Mouse (Mus musculus): Measurements from ENCODE around the gene Enho. TPM values are rescaled to one million over a fixed set of nuclear protein-coding genes. Genes with fewer than 3 reads are reported as not detected.

The Enho gene
- total and polyA plus RNA-seq, 3 experiments: 8.1 to 22.3 (median 8.3) TPM

GRCm38 (mm10) chr4:41633001-41633400, 7.1 kb downstream of the Enho start:
- H3K79me2 ChIP-seq (replicated peaks; ENCODE audit: control insufficient read depth, insufficient read depth, low read length): no peaks in the 10 kb centered on the region
- no peak overlapping the region for H3K9ac ChIP-seq (ENCODE audit: low read depth, low read length)
- WGBS: 56% methylated on average over 9 of the region's 9 CpGs
- TF ChIP-seq EP300 (IDR thresholded peaks at IDR 0.05; ENCODE audit: insufficient read depth, low read depth, low read length): no peak
- no peak for TF ChIP-seq CTCF (IDR thresholded peaks at IDR 0.05)
- no peaks in the 10 kb centered on the region for H3K27me3 ChIP-seq (ENCODE audit: control insufficient read depth, insufficient read depth, low read length)
- no peak overlapping the region for H3K4me3 ChIP-seq
- peaks cover 10% of the 10 kb centered on the region for H3K4me1 ChIP-seq (ENCODE audit: control insufficient read depth, insufficient read depth, low read length)
- no peak overlapping the region for H3K27ac ChIP-seq
- intact Hi-C loops (cut with DNase I): no loop called here
- H3K36me3 ChIP-seq (ENCODE audit: control insufficient read depth, insufficient read depth, low read length): no peaks in the 10 kb centered on the region
- DNase-seq: no peak

GRCm38 (mm10) chr4:41631390-41631789, 8.7 kb downstream of the Enho start:
- Histone ChIP-seq H3K27ac (peak overlapping the region; percentile 59), H3K27me3 (ENCODE audit: control insufficient read depth, insufficient read depth, low read length) (no peaks in the 10 kb centered on the region), H3K79me2 (replicated peaks; ENCODE audit: control insufficient read depth, insufficient read depth, low read length) (no peaks in the 10 kb centered on the region), H3K36me3 (ENCODE audit: control insufficient read depth, insufficient read depth, low read length) (no peaks in the 10 kb centered on the region), H3K4me1 (ENCODE audit: control insufficient read depth, insufficient read depth, low read length) (peaks cover 10% of the 10 kb centered on the region), H3K4me3 (no peak overlapping the region), H3K9ac (ENCODE audit: low read depth, low read length) (peak overlapping the region; percentile 35)
- DNase-seq: peak; percentile 43 to 58
- TF ChIP-seq EP300 (IDR thresholded peaks at IDR 0.05; ENCODE audit: insufficient read depth, low read depth, low read length) (no peak), CTCF (IDR thresholded peaks at IDR 0.05) (no peak), POLR2A (IDR thresholded peaks at IDR 0.05; ENCODE audit: insufficient read depth, low read depth, low read length) (peak; percentile 45; the same call in 1 of the 2 replicates)
- intact Hi-C loops (cut with DNase I): no loop called here
- WGBS: 4% methylated on average over 11 of the region's 11 CpGs

- H3K27ac ChIP-seq: no peak overlapping the region
- H3K4me1 ChIP-seq (ENCODE audit: control insufficient read depth, insufficient read depth, low read length): peaks cover 8% of the 10 kb centered on the region
- no peaks in the 10 kb centered on the region for H3K79me2 ChIP-seq (replicated peaks; ENCODE audit: control insufficient read depth, insufficient read depth, low read length)
- H3K4me3 ChIP-seq: no peak overlapping the region
- DNase-seq: no peak
- intact Hi-C loops (cut with DNase I): no loop called here
- no peaks in the 10 kb centered on the region for H3K36me3 ChIP-seq (ENCODE audit: control insufficient read depth, insufficient read depth, low read length)
- WGBS: 91% methylated on average over 6 of the region's 6 CpGs
- TF ChIP-seq CTCF (IDR thresholded peaks at IDR 0.05) (no peak), EP300 (IDR thresholded peaks at IDR 0.05; ENCODE audit: insufficient read depth, low read depth, low read length) (no peak), POLR2A (IDR thresholded peaks at IDR 0.05; ENCODE audit: insufficient read depth, low read depth, low read length) (no peak)
- H3K9ac ChIP-seq (ENCODE audit: low read depth, low read length): no peak overlapping the region
- H3K27me3 ChIP-seq (ENCODE audit: control insufficient read depth, insufficient read depth, low read length): no peaks in the 10 kb centered on the region
Observed at GRCm38 (mm10) chr4:41630196-41630595, 9.9 kb downstream of the Enho start.

- Histone ChIP-seq H3K27me3 (ENCODE audit: control insufficient read depth, insufficient read depth, low read length) (no peaks in the 10 kb centered on the region), H3K4me1 (ENCODE audit: control insufficient read depth, insufficient read depth, low read length) (peaks cover 8% of the 10 kb centered on the region), H3K4me3 (no peak overlapping the region), H3K27ac (no peak overlapping the region), H3K36me3 (ENCODE audit: control insufficient read depth, insufficient read depth, low read length) (no peaks in the 10 kb centered on the region), H3K79me2 (replicated peaks; ENCODE audit: control insufficient read depth, insufficient read depth, low read length) (no peaks in the 10 kb centered on the region), H3K9ac (ENCODE audit: low read depth, low read length) (no peak overlapping the region)
- TF ChIP-seq POLR2A (IDR thresholded peaks at IDR 0.05; ENCODE audit: insufficient read depth, low read depth, low read length): no peak
- TF ChIP-seq EP300 (IDR thresholded peaks at IDR 0.05; ENCODE audit: insufficient read depth, low read depth, low read length): no peak
- TF ChIP-seq CTCF (IDR thresholded peaks at IDR 0.05): no peak
- intact Hi-C loops (cut with DNase I): no loop called here
- 34% methylated on average over 8 of the region's 8 CpGs for WGBS
- peak in 1 of 2 experiments; percentile 34 for DNase-seq
Observed at GRCm38 (mm10) chr4:41628202-41628927, 11.8 kb downstream of the Enho start.

GRCm38 (mm10) chr4:41622071-41622470, 18.1 kb downstream of the Enho start:
- WGBS: 90% methylated on average over 14 of the region's 14 CpGs

GRCm38 (mm10) chr4:41618916-41619746, 21.0 kb downstream of the Enho start:
- Histone ChIP-seq H3K4me1 (ENCODE audit: control insufficient read depth, insufficient read depth, low read length) (no peaks in the 10 kb centered on the region), H3K27me3 (ENCODE audit: control insufficient read depth, insufficient read depth, low read length) (no peaks in the 10 kb centered on the region), H3K27ac (no peak overlapping the region), H3K79me2 (replicated peaks; ENCODE audit: control insufficient read depth, insufficient read depth, low read length) (no peaks in the 10 kb centered on the region), H3K36me3 (ENCODE audit: control insufficient read depth, insufficient read depth, low read length) (no peaks in the 10 kb centered on the region), H3K9ac (ENCODE audit: low read depth, low read length) (no peak overlapping the region), H3K4me3 (no peak overlapping the region)
- 26% methylated on average over 12 of the region's 12 CpGs for WGBS
- TF ChIP-seq EP300 (IDR thresholded peaks at IDR 0.05; ENCODE audit: insufficient read depth, low read depth, low read length): 0 out of 2 replicates have a peak, but pooled peaks have one; percentile 47
- no peak for TF ChIP-seq POLR2A (IDR thresholded peaks at IDR 0.05; ENCODE audit: insufficient read depth, low read depth, low read length)
- DNase-seq: peak in 1 of 2 experiments; percentile 61
- intact Hi-C loops (cut with DNase I): no loop called here

More at GRCm38 (mm10) chr4:41622071-41622470, 18.1 kb downstream of the Enho start:
- intact Hi-C loops (cut with DNase I): no loop called here
- H3K9ac ChIP-seq (ENCODE audit: low read depth, low read length): no peak overlapping the region
- TF ChIP-seq CTCF (IDR thresholded peaks at IDR 0.05) (no peak), POLR2A (IDR thresholded peaks at IDR 0.05; ENCODE audit: insufficient read depth, low read depth, low read length) (no peak), EP300 (IDR thresholded peaks at IDR 0.05; ENCODE audit: insufficient read depth, low read depth, low read length) (no peak)
- DNase-seq: no peak
- H3K27me3 ChIP-seq (ENCODE audit: control insufficient read depth, insufficient read depth, low read length): no peaks in the 10 kb centered on the region
- H3K79me2 ChIP-seq (replicated peaks; ENCODE audit: control insufficient read depth, insufficient read depth, low read length): no peaks in the 10 kb centered on the region
- no peak overlapping the region for H3K27ac ChIP-seq
- no peaks in the 10 kb centered on the region for H3K4me1 ChIP-seq (ENCODE audit: control insufficient read depth, insufficient read depth, low read length)
- H3K4me3 ChIP-seq: no peak overlapping the region
- no peaks in the 10 kb centered on the region for H3K36me3 ChIP-seq (ENCODE audit: control insufficient read depth, insufficient read depth, low read length)

Data from heart, adult 2 months (tissue).